Mouse (Mus musculus) thymus, adult 2 months (tissue): ENCODE results near the gene Glb1l.

Experiments used
- CTCF ChIP-seq: fragments of 200-500 bp; IDR thresholded peaks from 2 replicates; pipeline ENCODE4 v1.5.1; 2012; ENCODE audit warnings: mild to moderate bottlenecking, control low read depth, low read length, moderate library complexity, borderline replicate concordance; ENCODE audit not compliant: control insufficient read depth, poor library complexity, insufficient read depth; ENCODE audit errors: extremely low read depth
- POLR2A ChIP-seq: fragments of 200-500 bp; IDR thresholded peaks from 2 replicates; pipeline ENCODE4 v1.6.1; 2012; ENCODE audit warnings: mild to moderate bottlenecking, low read length, control low read depth, moderate library complexity; ENCODE audit not compliant: control insufficient read depth, poor library complexity, insufficient read depth; ENCODE audit errors: extremely low read depth

- TF ChIP-seq CTCF (no peak), POLR2A (no peak)
These were observed 7.2 kb upstream of the Glb1l start for GRCm38 (mm10) chr1:75217893-75218226.
